Comparison of ENCODE assay signal across 8 mouse cellular contexts in the genomic region with DNA sequence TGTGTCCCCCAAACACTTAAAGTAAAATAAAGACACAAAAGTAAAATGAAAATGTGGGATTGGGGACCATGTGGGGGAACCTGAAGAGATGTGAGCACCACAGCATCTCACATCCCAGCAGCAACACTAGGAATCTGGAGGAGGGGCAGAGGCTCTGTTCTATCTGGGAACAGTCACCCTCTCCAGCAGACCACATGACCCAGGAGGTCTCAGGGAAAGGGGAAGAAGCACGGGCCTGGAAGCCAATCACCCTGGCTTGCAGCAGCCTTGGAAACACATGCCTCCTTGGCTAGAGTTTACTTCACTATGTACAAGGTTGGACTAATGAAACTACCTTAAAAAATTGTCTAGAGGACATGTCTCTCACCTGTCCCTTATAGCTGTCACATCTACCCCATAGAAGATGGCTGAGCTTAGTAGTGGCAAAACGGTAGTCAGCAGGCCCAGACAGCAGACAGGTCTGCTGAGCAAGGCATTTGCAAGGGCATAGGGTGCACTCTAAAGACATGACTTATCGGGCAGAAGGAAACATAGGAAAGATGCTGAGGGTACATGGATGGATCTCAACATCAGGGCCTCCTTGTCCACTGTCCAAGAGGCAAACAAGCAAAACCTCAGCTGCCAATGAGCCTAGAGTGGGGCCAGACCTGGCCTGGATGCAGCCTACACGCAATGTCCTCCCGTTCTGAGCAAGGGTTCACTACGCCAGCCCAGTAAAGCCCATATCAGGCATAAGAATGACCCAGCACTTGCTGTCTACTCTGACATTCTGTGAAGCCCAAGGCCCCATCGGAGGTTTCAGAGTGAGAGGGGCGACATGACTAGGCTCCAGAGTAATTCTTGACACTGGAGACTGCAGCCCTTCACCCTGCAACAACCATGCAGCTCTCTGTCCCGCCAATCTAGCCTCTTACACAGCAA. TPM values are rescaled to one million over a fixed set of nuclear protein-coding genes. Genes with fewer than 3 reads are reported as not detected.
DNase-seq lines count a peak whose midpoint lies in the region; ATAC-seq and TF ChIP-seq lines count a peak whose summit lies in the region.

No protein-coding gene starts in this region.

- H3K4me2 ChIP-seq in heart, embryonic 16.5 days (ENCODE audit: low read depth, low read length) = peak overlapping the region; percentile 90
- H3K4me2 ChIP-seq in limb, embryonic 12.5 days = peak overlapping the region; percentile 76

- 23% methylated on average over 9 of the region's 9 CpGs for WGBS in heart, embryonic 16.5 days
- WGBS in limb, embryonic 12.5 days = 41% methylated on average over 9 of the region's 9 CpGs
- 12% methylated on average over 9 of the region's 9 CpGs for WGBS in small intestine, adult 2 months

- DNase-seq in spleen, adult 12 weeks (ENCODE audit: low spot score) = peak; percentile 38
- DNase-seq in spleen, adult 18-20 months = no peak
- peak; percentile 58 for DNase-seq in cerebellum, adult 9-11 months
- no peak for DNase-seq in right cerebral cortex, postnatal 14 days
- DNase-seq in B cell, adult 2 months = no peak

- peak overlapping the region; percentile 55 for H3K27ac ChIP-seq in heart, embryonic 16.5 days (ENCODE audit: low read length)
- H3K27ac ChIP-seq in limb, embryonic 12.5 days = no peak overlapping the region
- H3K27ac ChIP-seq in small intestine, adult 2 months (ENCODE audit: insufficient read depth, low read depth, low read length) = peak overlapping the region; percentile 18

- ATAC-seq in heart, embryonic 16.5 days (replicated peaks; ENCODE audit: extremely low read depth, insufficient read depth, low FRiP score) = no peak
- ATAC-seq in limb, embryonic 12.5 days (ENCODE audit: insufficient number of reproducible peaks, insufficient read depth, low FRiP score, low TSS enrichment, low read depth) = no peak

- H3K27me3 ChIP-seq in heart, embryonic 16.5 days (ENCODE audit: control insufficient read depth, insufficient read depth, low read length) = no peaks in the 10 kb centered on the region
- H3K27me3 ChIP-seq in limb, embryonic 12.5 days = peaks cover 16% of the 10 kb centered on the region
- H3K27me3 ChIP-seq in small intestine, adult 2 months (ENCODE audit: control insufficient read depth, insufficient read depth, low read length) = no peaks in the 10 kb centered on the region

- H3K4me1 ChIP-seq in heart, embryonic 16.5 days (ENCODE audit: control insufficient read depth, insufficient read depth, low read length) = peaks cover 35% of the 10 kb centered on the region
- peaks cover 12% of the 10 kb centered on the region for H3K4me1 ChIP-seq in limb, embryonic 12.5 days (replicated peaks)
- H3K4me1 ChIP-seq in small intestine, adult 2 months (ENCODE audit: control insufficient read depth, insufficient read depth, insufficient read length, low read length) = peaks cover 14% of the 10 kb centered on the region

- no peak for TF ChIP-seq POLR2A in small intestine, adult 2 months (IDR thresholded peaks at IDR 0.05; ENCODE audit: low read depth, low read length)

- peak overlapping the region; percentile 79 for H3K4me3 ChIP-seq in heart, embryonic 16.5 days (ENCODE audit: low read length)
- H3K4me3 ChIP-seq in limb, embryonic 12.5 days (replicated peaks) = peak overlapping the region; percentile 64
- peak overlapping the region; percentile 73 for H3K4me3 ChIP-seq in small intestine, adult 2 months (ENCODE audit: low read depth, low read length)

- H3K9me3 ChIP-seq in heart, embryonic 16.5 days (replicated peaks; ENCODE audit: control insufficient read depth, low read length) = no peaks in the 10 kb centered on the region
- H3K9me3 ChIP-seq in limb, embryonic 12.5 days = no peaks in the 10 kb centered on the region

- TF ChIP-seq CTCF in small intestine, adult 2 months (IDR thresholded peaks at IDR 0.05; ENCODE audit: extremely low read depth, insufficient read length, insufficient replicate concordance, low read depth, low read length) = no peak

- H3K36me3 ChIP-seq in heart, embryonic 16.5 days (ENCODE audit: control insufficient read depth, insufficient read depth) = no peaks in the 10 kb centered on the region
- no peaks in the 10 kb centered on the region for H3K36me3 ChIP-seq in limb, embryonic 12.5 days
- H3K36me3 ChIP-seq in small intestine, adult 2 months (ENCODE audit: control insufficient read depth, insufficient read depth, low read length) = peaks cover 6% of the 10 kb centered on the region; the same call in 1 of the 2 replicates

- H3K9ac ChIP-seq in heart, embryonic 16.5 days (ENCODE audit: low read length) = peak overlapping the region; percentile 85
- peak overlapping the region; percentile 52 for H3K9ac ChIP-seq in limb, embryonic 12.5 days (replicated peaks)

RNA-seq across cellular contexts. Expression of a gene that starts 5.0 kb away (rescaled TPM):
- polyA plus RNA-seq in heart, embryonic 16.5 days (2015; fragmentation: Nextera tagmentation; extraction: Ambion mirVana) = 72.9 and 74.6 TPM in 2 replicates
- polyA plus RNA-seq in limb, embryonic 12.5 days (2016; fragmentation: Nextera tagmentation; extraction: Ambion mirVana) = 21.7 and 21.8 TPM in 2 replicates
- 32.2 and 78.0 TPM in 2 replicates for polyA plus RNA-seq in small intestine, adult 2 months (2012; rRNA removed)

RNA-seq across cellular contexts. Expression of a gene that starts 5.1 kb away (rescaled TPM):
- polyA plus RNA-seq in heart, embryonic 16.5 days (2015; fragmentation: Nextera tagmentation; extraction: Ambion mirVana) = 33.1 and 39.5 TPM in 2 replicates
- 46.3 and 50.6 TPM in 2 replicates for polyA plus RNA-seq in limb, embryonic 12.5 days (2016; fragmentation: Nextera tagmentation; extraction: Ambion mirVana)
- polyA plus RNA-seq in small intestine, adult 2 months (2012; rRNA removed) = 10.7 and 17.1 TPM in 2 replicates

RNA-seq across cellular contexts. Expression of a gene that starts 53.9 kb away (rescaled TPM):
- polyA plus RNA-seq in heart, embryonic 16.5 days (2015; fragmentation: Nextera tagmentation; extraction: Ambion mirVana) = 19.0 and 20.3 TPM in 2 replicates
- polyA plus RNA-seq in limb, embryonic 12.5 days (2016; fragmentation: Nextera tagmentation; extraction: Ambion mirVana) = 41.7 and 42.9 TPM in 2 replicates
- polyA plus RNA-seq in small intestine, adult 2 months (2012; rRNA removed) = 6.3 and 14.5 TPM in 2 replicates

Comparison
In these comparisons a context has a peak if more than half of its experiments do, and no peak if none do; other contexts are left out.
1. DNase-seq: peak in spleen, adult 12 weeks (single experiment) and cerebellum, adult 9-11 months (single experiment); none in spleen, adult 18-20 months (0 of 2), right cerebral cortex, postnatal 14 days (single experiment) and B cell, adult 2 months (0 of 2).
2. Peak in every context shown above with its lines, with median percentiles within 50 percentile points of each other: H3K4me3 ChIP-seq.